Mouse (Mus musculus) forebrain, embryonic 10.5 days (tissue): ENCODE results near the gene Rcc1. TPM values are rescaled to one million over a fixed set of nuclear protein-coding genes. Genes with fewer than 3 reads are reported as not detected.

Experiments
- DNase-seq: peaks from one replicate; pipeline ENCODE4 v3.0.0-alpha.2; 2017; ENCODE audit warnings: low spot score; ENCODE audit errors: extremely low spot score
- H3K27ac ChIP-seq: fragments of 300-500 bp; sonication (generic); 2 replicates; pipeline ENCODE4 v1.5.1; 2016; ENCODE audit warnings: mild to moderate bottlenecking
- H3K27me3 ChIP-seq: fragments of 300-500 bp; sonication (generic); 2 replicates; pipeline ENCODE4 v1.6.1; 2016; ENCODE audit warnings: mild to moderate bottlenecking; ENCODE audit not compliant: poor library complexity, severe bottlenecking
- H3K36me3 ChIP-seq: fragments of 300-500 bp; sonication (generic); replicated peaks from 2 replicates; pipeline ENCODE4 v1.6.1; 2016; ENCODE audit warnings: mild to moderate bottlenecking, moderate library complexity
- H3K4me1 ChIP-seq: fragments of 300-500 bp; sonication (generic); 2 replicates; pipeline ENCODE4 v1.6.1; 2016
- H3K4me3 ChIP-seq: fragments of 300-500 bp; sonication (generic); 2 replicates; pipeline ENCODE4 v1.5.1; 2016; ENCODE audit warnings: mild to moderate bottlenecking, moderate library complexity
- H3K9me3 ChIP-seq: fragments of 300-500 bp; sonication (generic); 2 replicates; pipeline ENCODE4 v1.6.1; 2016; ENCODE audit warnings: mild to moderate bottlenecking, moderate library complexity
- WGBS: fragments of 180-500 bp; shearing (Covaris S2); methylation state at CpG from one replicate; pipeline ENCODE4 v1.1.7; 2016; 5-methylcytosine and 5-hydroxymethylcytosine counted together
- polyA plus RNA-seq: library from polyadenylated mRNA; unstranded; fragments of >200 nt; fragmentation: Nextera tagmentation; extraction: Ambion mirVana; gene quantifications from 2 replicates; pipeline ENCODE4 v1.2.1, GENCODE M21; 2016

Gene Rcc1
- polyA plus RNA-seq, 1 experiment from 2014 or later = 193 TPM

- Histone ChIP-seq H3K27me3 (no peaks in the 10 kb centered on the region), H3K36me3 (peaks cover 32% of the 10 kb centered on the region), H3K9me3 (no peaks in the 10 kb centered on the region), H3K4me3 (peak overlapping the region; percentile 78; the same call in 1 of the 2 replicates), H3K27ac (no peak overlapping the region), H3K4me1 (peaks cover 28% of the 10 kb centered on the region)
- DNase-seq = no peak
- WGBS = 57% methylated on average over 3 of the region's 3 CpGs
Observed at GRCm38 (mm10) chr4:132350854-132351253, 2.6 kb downstream of the Rcc1 start.

- peaks cover 28% of the 10 kb centered on the region for H3K4me1 ChIP-seq
- no peak for DNase-seq
- no peaks in the 10 kb centered on the region for H3K27me3 ChIP-seq
- no peaks in the 10 kb centered on the region for H3K9me3 ChIP-seq
- no peak overlapping the region for H3K27ac ChIP-seq
- 0 out of 2 replicates have a peak overlapping the region, but pooled peaks have one; percentile 16 for H3K4me3 ChIP-seq
- H3K36me3 ChIP-seq = peaks cover 32% of the 10 kb centered on the region
- WGBS = 27% methylated on average over 2 of the region's 2 CpGs
Observed at GRCm38 (mm10) chr4:132350123-132350740, 3.2 kb downstream of the Rcc1 start.

GRCm38 (mm10) chr4:132349495-132350122, 3.8 kb downstream of the Rcc1 start:
- H3K4me1 ChIP-seq = peaks cover 30% of the 10 kb centered on the region
- peaks cover 32% of the 10 kb centered on the region for H3K36me3 ChIP-seq
- WGBS = 62% methylated on average over 3 of the region's 3 CpGs
- no peak overlapping the region for H3K27ac ChIP-seq
- no peak for DNase-seq
- no peak overlapping the region for H3K4me3 ChIP-seq
- H3K9me3 ChIP-seq = no peaks in the 10 kb centered on the region
- no peaks in the 10 kb centered on the region for H3K27me3 ChIP-seq

GRCm38 (mm10) chr4:132346661-132347060, 6.7 kb downstream of the Rcc1 start:
- Histone ChIP-seq H3K4me1 (peaks cover 38% of the 10 kb centered on the region), H3K27me3 (no peaks in the 10 kb centered on the region), H3K9me3 (no peaks in the 10 kb centered on the region), H3K4me3 (no peak overlapping the region), H3K27ac (no peak overlapping the region), H3K36me3 (peaks cover 37% of the 10 kb centered on the region)
- DNase-seq = no peak
- WGBS = 65% methylated on average over 3 of the region's 3 CpGs

GRCm38 (mm10) chr4:132346261-132346660, 7.1 kb downstream of the Rcc1 start:
- peaks cover 34% of the 10 kb centered on the region for H3K4me1 ChIP-seq
- 87% methylated on average over 4 of the region's 4 CpGs for WGBS
- peaks cover 37% of the 10 kb centered on the region for H3K36me3 ChIP-seq
- no peak for DNase-seq
- no peaks in the 10 kb centered on the region for H3K27me3 ChIP-seq
- H3K9me3 ChIP-seq = no peaks in the 10 kb centered on the region
- H3K27ac ChIP-seq = no peak overlapping the region
- H3K4me3 ChIP-seq = no peak overlapping the region

GRCm38 (mm10) chr4:132345843-132346212, 7.6 kb downstream of the Rcc1 start:
- Histone ChIP-seq H3K4me3 (peak overlapping the region; percentile 84), H3K27ac (peak overlapping the region; percentile 97; the same call in 1 of the 2 replicates), H3K27me3 (no peaks in the 10 kb centered on the region), H3K9me3 (no peaks in the 10 kb centered on the region), H3K4me1 (peaks cover 30% of the 10 kb centered on the region), H3K36me3 (peaks cover 37% of the 10 kb centered on the region)
- DNase-seq = no peak
- 50% methylated on average over 5 of the region's 5 CpGs for WGBS

- peaks cover 37% of the 10 kb centered on the region for H3K36me3 ChIP-seq
- H3K4me1 ChIP-seq = peaks cover 30% of the 10 kb centered on the region
- DNase-seq = peak; percentile 92
- WGBS = under 1% methylated on average over 83 of the region's 83 CpGs
- no peaks in the 10 kb centered on the region for H3K27me3 ChIP-seq
- H3K4me3 ChIP-seq = peak overlapping the region; percentile 84
- peak overlapping the region; percentile 97 for H3K27ac ChIP-seq
- H3K9me3 ChIP-seq = no peaks in the 10 kb centered on the region
Observed at GRCm38 (mm10) chr4:132345135-132345842, 8.1 kb downstream of the Rcc1 start.

- peaks cover 38% of the 10 kb centered on the region for H3K36me3 ChIP-seq
- peak; percentile 46 for DNase-seq
- no peaks in the 10 kb centered on the region for H3K27me3 ChIP-seq
- peak overlapping the region; percentile 97 for H3K27ac ChIP-seq
- no peaks in the 10 kb centered on the region for H3K9me3 ChIP-seq
- peak overlapping the region; percentile 84 for H3K4me3 ChIP-seq
- H3K4me1 ChIP-seq = peaks cover 30% of the 10 kb centered on the region
- WGBS = 9% methylated on average over 13 of the region's 13 CpGs
Observed at GRCm38 (mm10) chr4:132344403-132345134, 8.8 kb downstream of the Rcc1 start.

- 94% methylated on average over 3 of the region's 3 CpGs for WGBS
Observed at GRCm38 (mm10) chr4:132341451-132341850, 12.0 kb downstream of the Rcc1 start.

GRCm38 (mm10) chr4:132338943-132339342, 14.5 kb downstream of the Rcc1 start:
- Histone ChIP-seq H3K36me3 (peaks cover 93% of the 10 kb centered on the region), H3K4me3 (no peak overlapping the region), H3K27me3 (no peaks in the 10 kb centered on the region), H3K27ac (no peak overlapping the region), H3K4me1 (peaks cover 16% of the 10 kb centered on the region), H3K9me3 (no peaks in the 10 kb centered on the region)
- no peak for DNase-seq
- 95% methylated on average over 13 of the region's 13 CpGs for WGBS

More at GRCm38 (mm10) chr4:132341451-132341850, 12.0 kb downstream of the Rcc1 start:
- Histone ChIP-seq H3K4me3 (no peak overlapping the region), H3K27me3 (no peaks in the 10 kb centered on the region), H3K27ac (no peak overlapping the region), H3K36me3 (peaks cover 67% of the 10 kb centered on the region), H3K9me3 (no peaks in the 10 kb centered on the region), H3K4me1 (peaks cover 25% of the 10 kb centered on the region)
- no peak for DNase-seq

- Histone ChIP-seq H3K27ac (no peak overlapping the region), H3K9me3 (no peaks in the 10 kb centered on the region), H3K27me3 (no peaks in the 10 kb centered on the region), H3K36me3 (peaks cover 74% of the 10 kb centered on the region), H3K4me1 (peaks cover 24% of the 10 kb centered on the region), H3K4me3 (no peak overlapping the region)
- DNase-seq = no peak
- 86% methylated on average over 6 of the region's 6 CpGs for WGBS
Observed at GRCm38 (mm10) chr4:132332880-132333279, 20.5 kb downstream of the Rcc1 start.

GRCm38 (mm10) chr4:132331960-132332359, 21.4 kb downstream of the Rcc1 start:
- H3K4me1 ChIP-seq = peaks cover 24% of the 10 kb centered on the region
- no peak overlapping the region for H3K27ac ChIP-seq
- DNase-seq = no peak
- no peaks in the 10 kb centered on the region for H3K27me3 ChIP-seq
- 87% methylated on average over 3 of the region's 3 CpGs for WGBS
- H3K36me3 ChIP-seq = peaks cover 68% of the 10 kb centered on the region
- no peak overlapping the region for H3K4me3 ChIP-seq
- no peaks in the 10 kb centered on the region for H3K9me3 ChIP-seq
